Mouse (Mus musculus) gastrocnemius, adult 2 months (tissue): Measurements from ENCODE around the gene Foxi2. TPM values are rescaled to one million over a fixed set of nuclear protein-coding genes. Genes with fewer than 3 reads are reported as not detected.

Source experiments
- DNase-seq: peaks from one replicate; pipeline ENCODE4 v3.0.0; 2022
- H3K27ac ChIP-seq: fragments of 200-600 bp; 2 replicates; pipeline ENCODE4 v1.8.1; 2022; ENCODE audit warnings: mild to moderate bottlenecking
- H3K4me3 ChIP-seq: fragments of 200-600 bp; 2 replicates; pipeline ENCODE4 v1.8.1; 2022; ENCODE audit warnings: mild to moderate bottlenecking, moderate library complexity
- CTCF ChIP-seq: fragments of 200-600 bp; IDR thresholded peaks from 2 replicates; pipeline ENCODE4 v1.8.1; 2022; ENCODE audit warnings: antibody characterized with exemption, mild to moderate bottlenecking, moderate library complexity
- intact Hi-C: fragments of 180-260 bp; cut with DNase I; formaldehyde crosslinking; loops from one replicate; pipeline ENCODE4 v1.15.1; 2025
- long read RNA-seq, 2 experiments: library from polyadenylated mRNA; stranded (forward); transcript quantifications; one replicate each; pipeline ENCODE4 v2.0.0; 2021
- total RNA-seq, 2 experiments: library from RNA; stranded (reverse); gene quantifications; 2 replicates each; pipeline ENCODE4 v1.2.3; 2021

Foxi2 gene
- total RNA-seq = not detected
- long read RNA-seq, experiment 1 = 0 reads
- long read RNA-seq, experiment 2 = 0 reads

DNA sequence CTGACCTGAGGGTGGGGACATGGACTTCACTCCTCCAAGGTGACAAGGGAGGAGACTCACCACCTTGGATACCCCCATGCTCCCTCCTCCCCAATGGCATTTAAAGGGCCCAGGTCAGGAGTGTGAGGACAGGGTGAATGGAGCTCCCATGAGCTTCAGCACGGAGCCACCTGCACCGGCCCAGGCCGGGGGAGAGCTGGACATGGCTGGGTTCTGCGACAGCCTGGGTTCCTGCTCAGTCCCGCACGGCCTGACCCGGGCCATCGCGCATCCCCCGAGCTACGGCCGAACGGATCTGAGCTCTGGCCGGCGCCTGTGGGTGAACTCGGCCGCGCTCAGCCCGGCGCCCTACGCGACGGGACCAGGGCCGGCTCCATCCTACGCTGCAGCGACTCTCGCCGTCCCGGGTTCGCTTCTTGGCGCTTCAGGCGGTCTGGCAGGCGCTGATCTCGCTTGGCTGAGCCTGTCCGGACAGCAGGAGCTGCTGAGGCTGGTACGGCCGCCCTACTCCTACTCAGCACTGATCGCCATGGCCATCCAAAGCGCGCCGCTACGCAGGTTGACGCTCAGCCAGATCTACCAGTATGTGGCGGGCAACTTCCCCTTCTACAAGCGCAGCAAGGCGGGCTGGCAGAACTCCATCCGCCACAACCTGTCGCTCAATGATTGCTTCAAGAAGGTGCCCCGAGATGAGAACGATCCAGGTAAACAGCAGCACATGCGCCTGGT is at the start of gene Foxi2:
TSS of gene Foxi2 (plus strand) at position 72 of the 729 bp plus-strand sequence.
- intact Hi-C loops = no loop called here
- no peak for DNase-seq
- H3K4me3 ChIP-seq = no peak within 1 kb of the TSS
- no peak within 1 kb of the TSS for H3K27ac ChIP-seq
- TF ChIP-seq CTCF = no peak

DNA sequence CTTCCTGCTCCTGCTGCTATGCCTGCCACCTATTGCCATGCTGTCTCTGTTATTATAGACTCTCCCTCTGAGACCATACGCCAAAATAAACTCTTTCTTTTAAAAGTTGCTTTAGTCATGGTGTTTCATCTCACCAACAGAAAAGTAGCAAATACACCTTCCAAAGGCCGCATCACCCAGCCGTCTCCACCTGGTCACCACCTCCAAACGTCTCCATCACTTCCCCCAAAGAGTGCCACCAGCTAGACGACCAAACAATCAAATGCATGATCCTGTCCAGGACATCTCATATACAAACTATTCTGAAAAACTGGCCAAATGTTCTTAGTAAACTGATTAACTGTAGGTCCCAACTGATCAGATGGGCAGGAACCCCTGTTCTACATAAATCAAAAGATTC is 45.5 kb upstream of the Foxi2 start:
- intact Hi-C loops = no loop called here

DNA sequence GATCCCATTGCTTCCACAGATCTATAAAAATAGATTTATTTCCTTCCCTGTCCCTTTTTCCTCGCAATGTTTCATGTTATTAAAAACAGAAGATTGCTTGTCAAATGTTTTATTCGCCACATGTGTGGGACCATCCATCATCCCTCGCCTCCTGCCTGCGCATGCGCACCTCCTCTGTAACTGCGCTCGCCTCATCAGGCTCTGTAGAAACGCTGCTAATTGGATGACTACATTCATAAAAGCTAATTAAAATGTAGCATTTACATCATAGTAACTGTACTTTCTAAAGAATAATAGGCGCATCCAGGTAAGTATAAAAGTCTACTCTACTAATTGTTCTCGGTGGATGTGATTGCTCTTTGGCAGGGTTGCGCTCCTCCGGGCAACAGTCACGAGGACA is 34.1 kb upstream of the Foxi2 start:
- DNase-seq = no peak
- no peak for TF ChIP-seq CTCF
- intact Hi-C loops = no loop called here
- no peak overlapping the region for H3K4me3 ChIP-seq
- H3K27ac ChIP-seq = no peak overlapping the region

More for the DNA sequence above, 45.5 kb upstream of the Foxi2 start:
- Histone ChIP-seq H3K27ac (no peak overlapping the region), H3K4me3 (no peak overlapping the region)
- TF ChIP-seq CTCF = no peak
- no peak for DNase-seq

DNA sequence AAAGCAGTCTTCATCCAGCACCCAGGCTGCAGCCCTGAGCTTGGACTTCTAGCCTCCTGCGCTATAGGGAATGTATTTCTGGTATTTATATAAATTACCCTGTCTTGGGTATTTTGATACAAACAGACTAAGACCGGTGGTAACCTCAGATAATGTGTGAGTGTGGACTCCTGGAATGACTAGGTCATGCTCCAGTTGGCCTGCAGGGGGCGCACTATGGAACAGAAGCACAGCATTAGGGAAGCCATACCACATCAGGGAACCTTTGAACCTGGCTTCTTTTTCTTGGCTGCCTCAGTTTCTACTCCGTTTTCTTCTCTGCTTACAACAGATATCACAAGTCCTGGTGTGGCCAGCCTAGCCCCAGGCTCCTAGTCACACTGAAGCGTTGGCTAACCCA is 33.2 kb upstream of the Foxi2 start:
- Histone ChIP-seq H3K27ac (no peak overlapping the region), H3K4me3 (no peak overlapping the region)
- TF ChIP-seq CTCF = peak; percentile 47
- intact Hi-C loops = no loop called here
- DNase-seq = no peak

DNA sequence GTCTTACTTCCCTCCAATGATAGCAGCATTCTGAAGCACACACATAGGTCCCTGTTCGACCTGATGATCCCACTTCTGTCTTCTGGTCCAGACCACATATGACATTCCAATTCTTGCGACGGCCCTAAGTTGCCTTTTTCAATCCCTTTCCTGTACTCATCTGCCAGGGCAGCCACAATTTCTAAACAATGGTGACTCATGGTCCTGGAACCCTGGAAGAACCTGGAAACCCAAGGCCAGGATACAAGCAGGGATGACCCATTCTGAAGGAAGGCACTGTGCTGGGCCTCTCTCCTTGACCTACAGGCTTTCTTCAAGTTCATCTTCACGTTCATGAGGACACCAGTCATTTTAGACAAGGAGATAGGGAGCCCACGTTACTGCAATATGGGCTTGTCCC is 31.8 kb upstream of the Foxi2 start:
- no peak for TF ChIP-seq CTCF
- no peak overlapping the region for H3K27ac ChIP-seq
- intact Hi-C loops = no loop called here
- DNase-seq = no peak
- H3K4me3 ChIP-seq = no peak overlapping the region

DNA sequence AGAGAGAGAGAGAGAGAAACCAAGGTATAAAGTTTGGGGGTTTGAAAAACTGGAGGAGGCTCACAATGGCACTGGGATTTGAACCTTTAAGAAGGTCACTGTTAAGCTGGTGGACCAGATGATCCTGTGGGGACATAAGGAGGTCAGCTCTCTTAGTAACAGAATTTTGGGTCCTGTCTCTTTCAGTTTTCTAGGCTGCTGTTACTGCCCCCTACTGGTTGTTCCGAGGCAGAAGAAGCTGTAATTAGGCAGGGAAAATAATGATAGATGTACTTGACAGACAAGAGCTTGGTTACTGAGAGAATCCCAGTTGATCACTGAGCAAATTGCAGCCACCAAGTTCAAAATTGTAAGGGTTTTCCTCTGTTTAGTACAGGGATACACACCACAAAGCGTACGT is 21.1 kb upstream of the Foxi2 start:
- intact Hi-C loops = no loop called here
- no peak overlapping the region for H3K27ac ChIP-seq
- no peak overlapping the region for H3K4me3 ChIP-seq
- peak; percentile 57 for TF ChIP-seq CTCF
- no peak for DNase-seq

DNA sequence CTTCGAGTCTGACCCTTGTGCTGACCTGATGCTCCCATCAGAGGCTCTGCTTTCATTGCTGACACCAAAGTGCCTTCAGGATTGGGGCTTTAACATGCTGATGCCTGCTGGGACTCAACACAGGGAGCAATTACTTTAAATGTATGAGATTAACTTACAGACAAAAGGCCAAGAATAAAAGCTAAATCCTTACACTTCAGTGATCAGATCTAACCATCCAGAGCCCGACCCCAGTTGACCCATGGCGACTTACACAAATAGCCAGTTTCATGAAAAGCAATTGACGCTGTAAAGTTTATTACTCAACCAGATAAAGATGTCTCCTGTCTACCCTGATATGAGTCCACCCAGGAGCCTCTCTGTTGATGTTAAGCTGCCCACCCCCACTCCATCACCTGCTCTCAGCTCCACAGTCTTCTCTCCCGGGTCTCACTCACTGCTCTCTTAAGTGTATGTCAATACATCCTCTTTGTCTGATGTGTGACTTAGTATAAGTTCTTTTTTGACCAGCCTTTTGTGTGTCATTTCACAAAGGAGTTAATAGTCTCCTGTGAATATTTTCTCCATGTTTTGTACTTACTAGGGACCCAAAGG is 17.1 kb upstream of the Foxi2 start:
- H3K27ac ChIP-seq = no peak overlapping the region
- H3K4me3 ChIP-seq = no peak overlapping the region
- TF ChIP-seq CTCF = no peak
- intact Hi-C loops = no loop called here
- no peak for DNase-seq

DNA sequence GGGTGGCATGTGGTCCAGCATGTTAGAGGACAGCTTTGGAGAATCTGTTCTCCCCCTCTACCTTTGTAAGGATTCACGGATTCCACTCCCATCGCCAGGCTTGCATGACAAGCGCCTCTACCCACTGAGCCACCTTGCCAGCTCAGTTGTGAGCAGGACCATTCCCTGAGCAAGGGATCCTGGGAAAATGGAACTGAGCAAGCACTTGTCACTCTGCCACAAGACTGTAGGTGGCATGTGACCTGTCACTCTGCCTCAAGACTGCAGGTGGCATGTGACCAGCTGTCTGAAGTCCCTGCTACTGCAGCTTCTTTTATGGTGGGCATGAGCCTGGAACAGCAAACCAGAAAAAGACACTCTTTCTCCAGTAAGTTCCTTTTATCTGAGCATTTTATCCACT is 15.7 kb upstream of the Foxi2 start:
- no peak for DNase-seq
- Histone ChIP-seq H3K27ac (no peak overlapping the region), H3K4me3 (no peak overlapping the region)
- no peak for TF ChIP-seq CTCF
- intact Hi-C loops = no loop called here

DNA sequence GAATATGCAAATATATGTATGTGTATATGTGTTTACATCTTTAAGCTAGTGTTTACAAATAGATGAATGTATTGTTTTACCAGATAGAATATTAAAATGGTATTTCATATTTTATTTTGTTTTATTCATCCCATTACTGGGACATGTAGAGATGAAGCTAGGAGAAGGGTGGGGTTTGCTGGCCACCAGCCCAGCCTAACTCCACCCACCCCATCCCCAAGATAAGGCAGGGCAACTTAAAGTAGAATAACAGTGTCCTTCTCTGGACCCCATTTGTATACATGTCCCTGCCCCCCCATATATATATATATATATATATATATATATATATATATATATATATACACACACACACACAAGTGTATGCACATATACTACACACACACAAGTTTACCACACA is 14.9 kb upstream of the Foxi2 start:
- intact Hi-C loops = no loop called here
- Histone ChIP-seq H3K4me3 (no peak overlapping the region), H3K27ac (no peak overlapping the region)
- no peak for TF ChIP-seq CTCF
- DNase-seq = no peak

DNA sequence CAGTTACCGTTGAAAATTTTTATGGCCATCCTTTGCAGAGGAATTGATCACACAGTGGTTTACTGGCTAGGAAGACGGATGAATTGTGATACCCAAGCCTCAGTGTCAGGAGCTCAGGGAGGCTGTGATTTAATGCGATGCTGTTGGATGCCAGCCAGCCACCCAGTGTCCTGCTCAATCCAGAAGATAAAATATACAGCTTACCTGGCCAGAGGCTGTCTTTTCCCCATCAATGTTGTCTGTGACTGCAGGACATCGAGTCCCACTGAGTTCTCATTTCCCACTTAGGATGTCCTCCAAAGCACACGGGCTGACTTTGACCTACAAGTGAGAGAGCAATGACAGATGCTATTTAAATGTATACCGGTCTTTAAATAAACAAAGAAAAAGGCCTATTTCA is 13.0 kb upstream of the Foxi2 start:
- intact Hi-C loops = no loop called here
- Histone ChIP-seq H3K27ac (no peak overlapping the region), H3K4me3 (no peak overlapping the region)
- TF ChIP-seq CTCF = no peak
- DNase-seq = no peak

DNA sequence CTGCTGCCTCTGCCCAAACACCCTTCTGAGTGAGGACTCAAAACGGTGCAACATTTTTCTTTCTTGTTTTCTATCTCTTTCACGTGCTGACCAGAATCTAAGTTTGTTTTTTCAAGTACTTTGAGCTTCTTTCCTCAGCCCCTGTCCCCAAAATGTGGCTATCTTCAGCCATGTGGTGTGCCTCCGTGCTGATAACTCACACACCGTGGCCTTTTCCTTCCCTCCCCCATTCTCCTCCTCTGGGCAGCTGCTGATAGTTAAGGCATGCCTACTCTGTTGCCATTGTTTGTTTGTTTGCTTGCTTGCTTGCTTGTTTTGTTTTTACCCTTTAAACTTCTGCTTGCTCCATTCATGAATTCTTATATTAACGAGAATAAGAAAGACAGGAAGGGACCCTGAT is 12.2 kb upstream of the Foxi2 start:
- DNase-seq = no peak
- no peak overlapping the region for H3K27ac ChIP-seq
- intact Hi-C loops = no loop called here
- H3K4me3 ChIP-seq = no peak overlapping the region
- no peak for TF ChIP-seq CTCF

DNA sequence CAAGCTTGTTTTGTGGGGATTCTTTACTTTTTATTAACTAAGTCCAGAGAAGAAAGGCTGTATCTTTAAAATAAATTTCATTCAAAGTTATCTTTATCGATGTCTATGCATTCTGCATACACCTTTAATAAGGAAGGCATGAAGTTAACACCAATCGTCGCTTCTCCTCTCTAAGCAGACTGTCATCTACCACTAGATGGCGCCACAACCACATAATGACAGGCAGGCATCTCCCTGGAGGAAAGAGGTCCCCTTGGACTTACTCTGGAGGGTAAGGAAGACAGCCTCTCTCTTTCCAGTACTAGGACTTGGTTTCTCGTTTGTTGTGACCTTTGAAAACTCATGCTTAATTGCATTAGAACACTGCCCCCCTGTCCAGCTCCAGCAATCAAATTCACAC is 6.7 kb upstream of the Foxi2 start:
- intact Hi-C loops = loop anchor here (1.0 to 10.0 kb wide), 2 partner anchors 84 to 231 kb away; no protein-coding TSS in a partner anchor
- Histone ChIP-seq H3K27ac (no peak overlapping the region), H3K4me3 (no peak overlapping the region)
- peak; percentile 91 for TF ChIP-seq CTCF
- DNase-seq = peak; percentile 67

DNA sequence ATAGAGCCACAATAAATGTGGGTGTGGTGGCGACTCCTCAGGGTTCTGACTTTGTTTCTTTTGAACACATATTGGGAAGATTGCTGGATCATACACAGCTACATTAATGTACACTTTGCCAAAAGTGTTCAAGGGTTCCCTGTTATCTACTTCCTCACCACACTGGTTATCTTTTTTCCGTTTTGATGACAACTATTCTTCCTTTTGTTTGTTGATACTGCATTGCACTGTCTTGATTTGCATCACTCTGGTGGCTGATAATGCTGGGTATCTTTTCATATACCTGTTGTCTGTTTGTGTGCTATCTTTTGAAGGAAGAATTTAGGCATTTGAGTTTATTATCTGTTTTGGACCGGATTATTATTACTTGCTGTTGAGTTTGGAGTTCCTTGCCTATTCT is 3.3 kb upstream of the Foxi2 start:
- H3K4me3 ChIP-seq = no peak overlapping the region
- H3K27ac ChIP-seq = no peak overlapping the region
- TF ChIP-seq CTCF = no peak
- intact Hi-C loops = loop anchor here (10.0 kb wide), 1 partner anchor 228 kb away; no protein-coding TSS in a partner anchor
- DNase-seq = no peak

DNA sequence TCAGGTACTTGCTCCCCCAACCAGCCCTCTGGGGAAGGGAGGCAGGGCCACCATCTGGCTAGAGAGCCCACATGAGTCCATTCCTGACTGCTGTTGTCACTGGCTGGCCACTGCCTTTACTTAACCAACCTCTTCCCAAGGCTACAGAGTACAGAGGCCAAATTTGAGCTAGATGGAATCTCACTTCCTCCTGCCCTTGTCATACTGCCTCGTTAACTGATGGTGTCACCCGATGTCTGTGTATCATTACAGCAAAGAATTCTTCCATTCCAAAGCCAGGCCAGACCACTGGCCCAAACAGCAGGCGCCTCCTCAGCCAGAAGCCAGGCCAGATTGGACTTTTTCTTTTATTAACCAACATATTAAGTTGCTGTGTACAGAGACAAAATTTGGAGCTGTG is 1.6 kb upstream of the Foxi2 start:
- intact Hi-C loops = loop anchor here (10.0 kb wide), 1 partner anchor 226 kb away; no protein-coding TSS in a partner anchor
- Histone ChIP-seq H3K27ac (no peak overlapping the region), H3K4me3 (no peak overlapping the region)
- no peak for DNase-seq
- no peak for TF ChIP-seq CTCF
